Mouse (Mus musculus) liver, postnatal 0 days (tissue): ENCODE results near the gene Dclk1.

ENCODE experiments used
- CTCF ChIP-seq: sonication (generic); IDR thresholded peaks from 2 replicates; pipeline ENCODE4 v1.5.1; 2016; ENCODE audit warnings: antibody characterized with exemption, low read depth
- EP300 ChIP-seq: IDR thresholded peaks from 2 replicates; pipeline ENCODE4 v1.6.1; 2016; ENCODE audit warnings: antibody characterized with exemption, low read depth, mild to moderate bottlenecking

DNA sequence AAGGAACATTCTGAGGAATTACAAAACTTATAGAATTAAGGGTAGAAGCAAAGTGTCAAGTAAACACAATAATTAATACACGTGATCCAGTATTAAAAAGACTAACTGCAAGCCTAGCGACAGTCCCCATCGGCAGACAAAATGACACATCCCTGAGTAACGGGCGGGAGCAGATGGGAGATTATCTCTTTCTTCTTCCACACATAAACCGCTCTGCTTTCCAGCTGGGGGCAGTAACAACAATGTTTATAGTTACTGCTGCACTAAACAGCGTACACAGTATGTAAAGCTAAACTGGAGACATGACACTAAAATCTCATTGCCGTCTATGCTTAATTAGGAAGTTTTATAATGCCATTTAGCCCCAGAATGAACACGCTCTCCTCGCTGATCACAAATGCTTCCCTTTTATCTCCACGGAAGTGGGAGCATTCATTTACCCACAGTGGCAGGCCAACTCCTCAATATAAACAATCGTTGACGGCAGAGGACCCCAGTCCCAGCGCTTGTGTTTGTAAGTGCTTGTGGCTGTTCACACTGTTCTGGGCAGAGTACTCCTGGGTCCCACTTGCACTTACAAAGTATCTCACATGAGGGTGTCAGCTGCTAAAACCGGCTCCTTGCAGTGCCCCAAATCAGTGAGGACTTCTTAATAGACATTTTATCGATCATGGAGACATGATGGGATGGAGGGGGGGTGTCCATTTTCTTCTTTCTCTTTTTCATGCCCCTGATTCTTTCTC is 281.7 kb downstream of the Dclk1 start:
- TF ChIP-seq EP300: no peak
- TF ChIP-seq CTCF: no peak
